8 mouse cellular contexts compared by ENCODE assay signal in genomic region chr3:32396794-32397460, GRCm38 (mm10). TPM values are rescaled to one million over a fixed set of nuclear protein-coding genes. Genes with fewer than 3 reads are reported as not detected.
DNase-seq lines count a peak whose midpoint lies in the region; ATAC-seq lines count a peak whose summit lies in the region.

No protein-coding gene starts in this region.

- H3K4me1 ChIP-seq in hindbrain, embryonic 11.5 days (replicated peaks; ENCODE audit: control insufficient read depth, insufficient read depth, low read length) = no peaks in the 10 kb centered on the region

- H3K9me3 ChIP-seq in hindbrain, embryonic 11.5 days (ENCODE audit: control insufficient read depth, low read length) = no peaks in the 10 kb centered on the region

- under 1% methylated on average over 47 of the region's 77 CpGs for WGBS in hindbrain, embryonic 11.5 days

- ATAC-seq in hindbrain, embryonic 11.5 days (ENCODE audit: low FRiP score) = peak; percentile 98

- peak; percentile 100 for DNase-seq in Muller cell, postnatal 12 days (ENCODE audit: inconsistent ontology term)
- DNase-seq in cerebellum, adult 9-11 months = peak; percentile 99
- DNase-seq in frontal cortex, adult 2 months (ENCODE audit: extremely low spot score in 1 of 2, low spot score in 1 of 2) = peak; percentile 96 to 98
- peak; percentile 99 for DNase-seq in hindbrain, embryonic 11.5 days (ENCODE audit: low spot score)
- peak; percentile 96 to 97 for DNase-seq in layer of hippocampus, postnatal 10 days (ENCODE audit: low spot score in 2 of 2)
- DNase-seq in lung, postnatal 10 days = peak; percentile 99
- peak; percentile 95 for DNase-seq in ovary, postnatal 36 days (ENCODE audit: low spot score)
- DNase-seq in thymus, postnatal 25 days = peak; percentile 97

- peak overlapping the region; percentile 88 for H3K4me3 ChIP-seq in hindbrain, embryonic 11.5 days (ENCODE audit: low read depth, low read length)

- no peaks in the 10 kb centered on the region for H3K27me3 ChIP-seq in hindbrain, embryonic 11.5 days (ENCODE audit: control insufficient read depth, insufficient read depth, low read length)

- H3K9ac ChIP-seq in hindbrain, embryonic 11.5 days (ENCODE audit: low read depth, low read length) = peak overlapping the region; percentile 80

- no peaks in the 10 kb centered on the region for H3K36me3 ChIP-seq in hindbrain, embryonic 11.5 days (ENCODE audit: control insufficient read depth, insufficient read depth, low read length)

- H3K4me2 ChIP-seq in hindbrain, embryonic 11.5 days (replicated peaks; ENCODE audit: low read depth, low read length) = peak overlapping the region; percentile 58

- peak overlapping the region; percentile 97 for H3K27ac ChIP-seq in hindbrain, embryonic 11.5 days (ENCODE audit: low read depth, low read length)

RNA-seq across cellular contexts. Expression of gene Pik3ca, which starts 0.5 kb away (rescaled TPM):
- 20.1 and 23.4 TPM in 2 replicates for polyA plus RNA-seq in frontal cortex, adult 2 months (2012; rRNA removed)
- polyA plus RNA-seq in hindbrain, embryonic 11.5 days (2014; fragmentation: Nextera tagmentation; extraction: Ambion mirVana) = 17.8 and 21.6 TPM in 2 replicates
- total RNA-seq in layer of hippocampus, postnatal 10 days (2021) = 10 to 100 TPM; 42.0 to 46.3 TPM

RNA-seq across cellular contexts. Expression of gene Zmat3, which starts 31.1 kb away (rescaled TPM):
- 37.7 and 40.1 TPM in 2 replicates for polyA plus RNA-seq in frontal cortex, adult 2 months (2012; rRNA removed)
- 10.7 and 11.6 TPM in 2 replicates for polyA plus RNA-seq in hindbrain, embryonic 11.5 days (2014; fragmentation: Nextera tagmentation; extraction: Ambion mirVana)
- total RNA-seq in layer of hippocampus, postnatal 10 days (2021) = 10 to 100 TPM; 64.5 to 66.5 TPM

Comparison
In these comparisons a context has a peak if more than half of its experiments do, and no peak if none do; other contexts are left out.
1. Peak in every context shown above with its lines: DNase-seq, ATAC-seq, H3K4me3 ChIP-seq and H3K27ac ChIP-seq.